Mouse (Mus musculus) erythroid progenitor cell, adult 5-6 weeks (primary cell): ENCODE measurements at regions not wholly inside any gene's neighbourhood (a gene's known extent, or its start where the extent isn't known, plus 50 kb on each side); places are given as distances from the start of the nearest gene placed in this dataset.

ENCODE experiments used
- ATAC-seq: replicated peaks from 2 replicates; pipeline ENCODE4 v1.8.0; 2016; ENCODE audit warnings: moderate number of reproducible peaks, mild to moderate bottlenecking, moderate TSS enrichment, inconsistent platforms; ENCODE audit not compliant: poor library complexity, low FRiP score, severe bottlenecking

DNA sequence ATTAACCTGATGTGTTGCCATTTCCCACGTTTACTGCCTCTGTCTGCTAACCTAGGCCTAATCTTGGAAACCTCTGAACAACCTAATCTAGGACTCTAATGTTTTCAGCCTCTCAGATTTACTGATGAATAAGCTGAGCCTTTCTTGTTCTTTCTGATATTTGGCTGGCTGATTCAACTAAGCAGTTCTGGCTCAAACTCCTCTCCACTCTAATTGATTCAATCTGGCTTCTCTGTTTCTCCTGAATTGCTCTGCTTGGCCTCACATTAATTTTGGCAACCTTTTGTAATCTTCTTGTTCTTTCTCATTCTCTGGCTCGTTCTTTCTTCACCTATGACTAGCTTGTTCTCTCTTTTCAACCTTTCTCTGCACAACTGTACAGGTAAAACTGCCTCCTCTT, 1561.2 kb upstream of the Zeb2 start:
- ATAC-seq = no peak

- ATAC-seq = no peak
Observed at GRCm38 (mm10) chr2:46669517-46670291, 1552.5 kb upstream of the Zeb2 start.

GRCm38 (mm10) chr2:46666990-46667337, 1549.8 kb upstream of the Zeb2 start:
- no peak for ATAC-seq

GRCm38 (mm10) chr2:46666084-46666989, 1549.1 kb upstream of the Zeb2 start:
- no peak for ATAC-seq

DNA sequence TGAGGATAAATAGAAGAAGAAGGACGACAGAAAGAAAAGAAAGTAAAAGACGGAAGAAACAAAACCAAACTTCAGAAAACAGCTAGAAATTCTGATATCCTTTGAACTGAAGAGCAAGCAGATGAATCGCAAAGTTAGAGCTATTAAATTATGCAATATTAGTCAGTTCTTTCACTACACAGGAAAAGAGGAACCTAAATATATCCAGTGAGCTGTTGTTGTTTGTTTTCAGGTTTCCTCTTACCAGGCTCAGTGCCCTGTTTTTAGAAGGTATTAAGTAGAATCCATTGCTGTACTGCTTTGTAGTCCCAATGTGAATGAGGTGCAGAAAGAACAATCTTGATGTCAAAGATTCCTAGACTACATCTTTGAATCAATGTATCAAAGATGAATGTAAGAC, 1544.7 kb upstream of the Zeb2 start:
- no peak for ATAC-seq

DNA sequence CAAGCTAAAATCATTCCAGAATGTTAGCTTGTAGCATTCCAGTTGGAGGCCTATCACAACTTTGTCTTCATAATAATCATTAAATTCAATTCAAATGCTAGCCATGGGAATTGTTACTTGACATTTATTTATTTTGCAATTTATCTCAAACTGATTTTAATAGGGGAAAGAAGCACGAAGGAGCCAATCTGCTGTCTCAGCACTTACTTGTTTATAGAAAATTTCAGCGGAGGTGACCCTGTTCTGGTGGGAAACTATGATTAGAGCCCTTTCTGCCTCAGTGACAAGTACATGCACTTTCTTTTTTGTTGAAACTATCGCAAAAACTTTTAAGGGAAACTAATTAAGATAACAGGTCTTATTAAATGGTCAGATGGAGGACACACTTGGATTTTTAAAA, 1543.4 kb upstream of the Zeb2 start:
- ATAC-seq = no peak

- ATAC-seq = no peak
Observed at GRCm38 (mm10) chr2:46655289-46655688, 1538.1 kb upstream of the Zeb2 start.

DNA sequence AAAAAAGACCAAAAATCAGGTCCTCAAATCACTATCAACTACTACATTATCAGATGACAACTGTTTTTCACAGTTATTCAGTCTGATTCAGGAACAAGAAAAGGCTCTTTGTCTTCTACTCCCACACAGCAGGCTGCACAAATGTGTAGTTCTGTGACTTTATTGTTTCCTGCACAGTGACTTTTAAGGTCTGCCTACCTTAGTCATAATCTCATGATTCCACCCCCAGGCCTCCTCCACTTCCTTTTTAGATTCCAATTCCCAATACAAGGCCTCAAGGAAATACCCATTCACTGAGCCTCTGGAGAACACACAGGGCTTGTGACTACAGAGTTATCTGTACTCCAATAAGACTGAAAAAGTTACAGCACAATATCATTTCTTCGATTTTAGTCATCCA, 1535.4 kb upstream of the Zeb2 start:
- ATAC-seq = no peak

GRCm38 (mm10) chr2:46646366-46646765, 1529.2 kb upstream of the Zeb2 start:
- ATAC-seq = no peak

DNA sequence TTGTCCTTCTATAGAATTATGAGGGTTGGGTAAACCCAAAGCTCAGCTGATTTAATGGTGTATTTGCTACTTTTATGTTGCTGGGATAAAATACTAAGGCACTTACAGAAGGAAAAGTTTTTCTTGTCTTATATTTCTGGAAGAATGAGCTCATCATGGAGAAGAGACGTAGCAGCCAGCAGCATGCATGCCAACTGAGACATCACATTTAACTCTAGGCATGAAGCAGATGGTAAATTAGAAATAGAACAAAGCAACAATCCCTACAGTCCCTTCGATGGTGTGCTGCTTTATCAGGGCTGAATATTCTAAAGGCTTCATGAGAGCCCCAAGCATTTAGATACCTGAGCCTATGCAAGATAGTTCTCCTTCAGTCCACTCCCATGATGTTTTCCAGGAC, 1492.0 kb upstream of the Zeb2 start:
- no peak for ATAC-seq

DNA sequence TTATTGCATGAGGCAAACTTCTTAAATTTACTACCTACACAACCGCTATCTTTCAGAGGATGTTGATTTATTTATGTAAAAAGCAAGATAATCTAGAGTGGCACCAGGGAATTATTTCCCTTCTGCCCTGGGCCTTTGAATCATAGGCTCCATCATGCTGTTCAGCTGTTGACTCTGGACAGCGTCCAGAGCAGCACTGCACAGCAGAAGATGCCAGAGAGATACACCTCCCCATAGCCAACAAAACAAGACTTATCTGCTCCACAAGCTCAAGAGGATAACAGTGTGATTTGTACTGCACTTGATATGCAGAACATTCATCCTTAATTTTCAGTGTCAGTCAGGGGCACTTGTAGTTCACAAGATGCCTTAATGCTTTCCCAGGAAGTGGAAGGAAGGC, 1464.6 kb upstream of the Zeb2 start:
- ATAC-seq = no peak

DNA sequence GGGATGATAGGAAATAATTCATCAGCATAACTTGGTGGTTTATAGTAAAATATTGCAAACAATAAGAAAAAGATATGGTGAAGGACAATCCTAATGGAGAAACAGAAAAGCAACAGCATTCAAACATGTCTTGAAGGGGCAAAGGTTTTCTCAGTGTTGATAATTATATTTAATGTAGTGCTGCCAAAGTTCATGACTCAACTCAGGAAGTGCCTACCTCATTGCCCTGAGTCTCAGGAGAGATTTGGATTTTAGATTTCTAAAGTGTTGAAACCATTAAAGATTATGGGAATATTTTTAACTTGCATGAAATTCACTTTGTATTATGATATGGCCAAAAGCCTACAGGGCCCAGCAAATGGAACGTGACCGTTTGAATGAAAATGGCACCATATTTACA, 1453.2 kb upstream of the Zeb2 start:
- ATAC-seq = no peak

DNA sequence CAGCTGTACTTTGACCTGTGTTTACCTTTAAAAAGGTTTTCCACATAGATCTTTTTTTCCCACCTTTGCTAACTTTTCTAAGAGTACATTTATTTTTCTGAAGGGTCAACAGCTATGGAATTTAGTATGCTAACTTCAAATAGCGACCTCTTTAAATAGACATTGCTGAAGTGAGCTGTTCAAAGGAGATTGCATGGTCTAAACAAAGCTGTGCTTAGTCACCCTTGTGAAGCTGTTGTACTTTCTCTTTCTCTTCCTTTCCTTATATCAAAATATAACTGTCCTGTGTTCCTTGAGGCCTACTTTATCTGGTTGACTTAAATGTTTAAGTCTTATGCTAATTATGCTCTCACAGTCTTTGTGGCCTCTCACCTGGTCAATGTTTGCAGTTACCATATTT, 1416.2 kb upstream of the Zeb2 start:
- no peak for ATAC-seq

DNA sequence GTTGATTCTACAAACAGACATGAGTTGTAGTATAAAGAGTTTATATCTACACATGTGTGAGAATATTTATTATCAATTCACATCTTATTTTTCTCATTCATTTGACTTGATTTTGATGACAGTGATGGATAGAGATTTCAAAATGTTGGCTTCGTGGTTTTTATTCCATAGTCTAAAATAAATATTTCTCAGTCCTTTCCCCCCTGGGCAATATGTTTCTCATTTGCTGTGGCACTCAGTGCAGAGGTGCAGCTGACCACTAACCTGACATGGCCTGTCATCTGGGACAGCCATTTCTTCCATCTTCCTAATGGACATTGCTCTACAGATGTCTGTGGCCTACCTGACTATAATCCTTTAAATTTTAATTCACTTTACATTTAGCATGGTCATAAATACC, 1413.5 kb upstream of the Zeb2 start:
- no peak for ATAC-seq

DNA sequence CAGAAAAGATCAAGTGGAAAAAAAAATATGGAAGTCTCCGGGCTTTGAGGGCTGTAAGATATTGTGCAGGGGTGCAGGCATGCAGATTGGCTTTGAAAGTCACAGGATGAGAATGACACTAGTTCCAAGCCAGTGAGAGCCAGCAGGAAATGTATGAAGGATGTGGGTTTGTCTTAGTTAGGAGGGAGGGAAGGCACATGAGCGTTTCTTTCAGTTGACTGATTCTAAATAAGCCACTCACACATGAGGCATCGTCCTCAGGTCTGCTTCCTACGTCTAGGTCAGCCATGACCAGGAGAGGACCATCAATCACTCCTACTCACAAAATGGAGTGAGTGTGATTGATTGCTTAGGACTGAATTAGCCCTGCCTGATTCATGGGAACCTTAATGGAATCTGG, 1408.0 kb upstream of the Zeb2 start:
- ATAC-seq = no peak

DNA sequence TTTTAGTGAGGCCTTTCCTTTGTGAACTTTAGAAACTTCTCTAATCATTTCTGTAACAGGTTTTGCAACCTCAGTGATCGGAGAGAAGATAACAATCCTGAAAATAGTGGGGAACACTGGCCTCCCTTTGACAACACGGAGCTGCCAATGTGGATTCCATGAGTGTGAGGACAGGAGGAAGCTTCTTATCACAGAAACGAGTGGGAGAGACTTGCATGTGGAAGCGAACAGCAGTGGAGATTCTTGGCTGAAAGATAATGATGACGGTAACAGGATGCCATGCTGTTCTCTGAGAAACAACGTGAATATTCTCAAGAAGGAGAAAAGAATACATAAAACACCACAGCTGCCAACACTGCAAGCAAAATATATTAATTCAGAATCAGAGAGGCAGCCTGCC, 1407.4 kb upstream of the Zeb2 start:
- no peak for ATAC-seq

- no peak for ATAC-seq
Observed at GRCm38 (mm10) chr2:46521147-46521965, 1404.2 kb upstream of the Zeb2 start.

DNA sequence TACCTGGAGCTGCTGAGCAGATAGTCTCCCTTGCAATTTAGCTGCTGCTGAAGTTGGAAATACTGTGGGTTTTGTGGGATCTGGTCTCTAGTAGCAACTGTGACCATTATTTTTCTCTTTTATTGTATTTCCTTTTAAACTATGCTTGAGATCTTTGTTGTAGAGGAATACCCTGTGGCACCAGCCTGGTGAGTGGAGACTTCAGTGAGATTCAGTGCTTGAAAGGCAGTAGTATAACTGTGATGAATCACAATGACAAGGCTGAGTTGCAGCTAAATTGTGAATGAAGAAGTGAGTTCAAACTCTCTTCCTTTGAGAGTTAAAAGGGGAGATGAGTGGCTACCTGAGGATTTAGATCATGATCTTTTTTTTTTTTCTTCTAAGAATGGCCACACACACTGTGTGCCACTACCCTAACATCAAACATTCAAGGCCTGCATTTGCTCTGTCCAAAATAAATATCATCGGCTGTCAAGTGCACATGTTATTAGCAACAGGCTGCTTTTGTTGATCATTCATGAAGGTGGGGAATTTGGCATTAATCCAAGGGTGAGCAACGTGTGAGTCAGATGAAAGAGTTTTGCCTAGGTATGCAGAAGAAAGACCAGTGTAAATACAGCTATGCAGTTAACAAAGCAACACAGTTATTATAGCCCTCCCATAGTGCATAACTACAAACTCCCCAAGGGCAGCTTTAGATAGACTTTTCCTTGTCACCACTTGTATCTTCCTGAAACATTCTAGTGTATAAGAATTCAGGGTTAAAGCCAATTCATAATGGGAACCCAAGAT, 1395.2 kb upstream of the Zeb2 start:
- ATAC-seq = no peak

- ATAC-seq = no peak
Observed at GRCm38 (mm10) chr2:46506951-46507350, 1389.8 kb upstream of the Zeb2 start.

GRCm38 (mm10) chr2:46503074-46503473, 1385.9 kb upstream of the Zeb2 start:
- no peak for ATAC-seq
